Mouse (Mus musculus) olfactory bulb, adult 2 months (tissue): ENCODE data around the gene Nppa. TPM values are rescaled to one million over a fixed set of nuclear protein-coding genes. Genes with fewer than 3 reads are reported as not detected.
A peak's percentile ranks its signal among the peaks of the same experiment; 100 is the strongest.

ENCODE experiments used
- H3K27ac ChIP-seq: fragments of 200-500 bp; 2 replicates; pipeline ENCODE4 v1.5.1; 2012; ENCODE audit warnings: low read depth, low read length; ENCODE audit not compliant: insufficient read depth
- H3K4me1 ChIP-seq: fragments of 200-500 bp; 2 replicates; pipeline ENCODE4 v1.6.1; 2012; ENCODE audit warnings: low read length; ENCODE audit not compliant: control insufficient read depth, insufficient read depth
- H3K4me3 ChIP-seq: fragments of 200-500 bp; 2 replicates; pipeline ENCODE4 v1.5.1; 2012; ENCODE audit warnings: mild to moderate bottlenecking, low read depth, low read length, moderate library complexity; ENCODE audit not compliant: insufficient read depth
- CTCF ChIP-seq: fragments of 200-500 bp; IDR thresholded peaks from 2 replicates; pipeline ENCODE4 v1.5.1; 2012; ENCODE audit warnings: low read depth, mild to moderate bottlenecking, low read length, moderate library complexity; ENCODE audit not compliant: insufficient read depth
- POLR2A ChIP-seq: fragments of 200-500 bp; IDR thresholded peaks from 2 replicates; pipeline ENCODE4 v1.6.1; 2012; ENCODE audit warnings: mild to moderate bottlenecking, low read depth, low read length, moderate library complexity; ENCODE audit not compliant: insufficient read depth
- WGBS: fragments of 180-500 bp; shearing (Covaris S2); methylation state at CpG from one replicate; pipeline ENCODE4 v1.1.7; 2018; 5-methylcytosine and 5-hydroxymethylcytosine counted together
- polyA plus RNA-seq: library from polyadenylated mRNA; stranded (reverse); fragments of >200 nt; gene quantifications from 2 replicates; pipeline ENCODE4 v1.2.4, GENCODE M21; 2012; ENCODE audit warnings: low replicate concordance; ENCODE audit not compliant: missing spikeins, insufficient read depth, insufficient read length

The Nppa gene
- polyA plus RNA-seq, 1 experiment: not detected

GRCm38 (mm10) chr4:147976237-147976636 is 24.3 kb upstream of the Nppa start:
- Histone ChIP-seq H3K4me3 (no peak overlapping the region), H3K4me1 (no peaks in the 10 kb centered on the region), H3K27ac (no peak overlapping the region)
- WGBS: 88% methylated on average over 3 of the region's 3 CpGs
- TF ChIP-seq POLR2A (no peak), CTCF (no peak)

DNA sequence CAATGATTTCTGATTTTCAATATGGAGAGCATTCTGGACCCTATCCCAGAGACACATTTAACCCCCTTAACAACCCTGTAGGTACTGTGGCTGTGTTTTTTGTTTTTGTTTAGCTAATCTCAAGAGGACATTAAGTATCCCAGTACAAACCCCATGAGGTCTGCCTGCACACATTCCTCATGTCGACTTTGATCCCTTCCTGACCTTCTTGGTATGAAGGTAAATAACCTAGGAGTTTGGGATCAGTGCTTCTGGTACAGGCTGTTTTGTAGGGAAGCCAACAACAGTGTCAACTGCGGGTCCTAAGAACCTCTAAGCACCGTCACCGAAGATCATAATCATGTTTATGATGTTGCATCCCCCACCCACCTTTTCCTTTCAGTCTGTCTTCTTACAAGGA is 22.8 kb upstream of the Nppa start:
- H3K4me3 ChIP-seq: no peak overlapping the region
- WGBS: 86% methylated on average over 4 of the region's 4 CpGs
- H3K4me1 ChIP-seq: no peaks in the 10 kb centered on the region
- no peak overlapping the region for H3K27ac ChIP-seq
- TF ChIP-seq POLR2A: no peak
- no peak for TF ChIP-seq CTCF

- WGBS: 96% methylated on average over 6 of the region's 6 CpGs
- H3K27ac ChIP-seq: no peak overlapping the region
- H3K4me3 ChIP-seq: no peak overlapping the region
- TF ChIP-seq POLR2A: no peak
- no peak for TF ChIP-seq CTCF
- no peaks in the 10 kb centered on the region for H3K4me1 ChIP-seq
Measured at GRCm38 (mm10) chr4:147978391-147978790, 22.1 kb upstream of the Nppa start.

DNA sequence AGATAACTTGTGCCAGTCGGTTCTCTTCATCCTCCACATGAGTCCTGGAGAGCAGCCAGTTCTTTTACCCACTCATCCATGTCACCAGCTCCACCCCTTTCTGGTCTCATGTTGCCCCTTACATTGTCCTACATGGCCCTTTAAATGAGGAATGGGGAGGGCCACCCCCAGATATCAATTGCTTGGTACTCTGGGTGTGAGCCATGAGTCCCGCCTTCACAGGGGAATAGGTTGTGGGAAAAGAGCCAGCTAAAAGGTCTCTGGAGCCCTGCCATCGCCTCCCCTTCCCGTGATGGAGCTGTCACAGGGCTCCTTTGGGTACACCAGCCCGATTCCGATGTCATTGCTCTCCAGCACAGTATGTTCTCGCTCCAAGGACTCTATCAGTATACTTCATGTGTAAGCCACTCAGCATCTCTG is 21.1 kb upstream of the Nppa start:
- H3K4me3 ChIP-seq: no peak overlapping the region
- no peak overlapping the region for H3K27ac ChIP-seq
- H3K4me1 ChIP-seq: no peaks in the 10 kb centered on the region
- TF ChIP-seq CTCF (no peak), POLR2A (no peak)
- 33% methylated on average over 7 of the region's 7 CpGs for WGBS

- peaks cover 15% of the 10 kb centered on the region for H3K4me1 ChIP-seq
- no peak within 1 kb of the TSS for H3K4me3 ChIP-seq
- no peak within 1 kb of the TSS for H3K27ac ChIP-seq
- 41% methylated on average over 20 of the region's 20 CpGs for WGBS
- TF ChIP-seq CTCF: no peak
- no peak for TF ChIP-seq POLR2A
Measured at GRCm38 (mm10) chr4:147985205-147986132, 15.1 kb upstream of the Nppa start, which contains the start of gene Nppb. Nppb (plus strand) TSS chr4:147985788.

GRCm38 (mm10) chr4:147993571-147994095 is 6.9 kb upstream of the Nppa start:
- no peak for TF ChIP-seq POLR2A
- no peak for TF ChIP-seq CTCF
- H3K4me1 ChIP-seq: peaks cover 2% of the 10 kb centered on the region; the same call in 1 of the 2 replicates
- WGBS: 63% methylated on average over 7 of the region's 7 CpGs
- no peak overlapping the region for H3K4me3 ChIP-seq
- H3K27ac ChIP-seq: no peak overlapping the region

GRCm38 (mm10) chr4:147995311-147995710 is 5.2 kb upstream of the Nppa start:
- peaks cover 17% of the 10 kb centered on the region for H3K4me1 ChIP-seq
- no peak overlapping the region for H3K4me3 ChIP-seq
- WGBS: 70% methylated on average over 3 of the region's 3 CpGs
- no peak for TF ChIP-seq CTCF
- no peak for TF ChIP-seq POLR2A
- no peak overlapping the region for H3K27ac ChIP-seq

GRCm38 (mm10) chr4:148001013-148001789 is 679 bp downstream of the Nppa start:
- 63% methylated on average over 17 of the region's 17 CpGs for WGBS
- peak overlapping the region; percentile 1; the same call in 1 of the 2 replicates for H3K4me3 ChIP-seq
- 0 out of 2 replicates have a peak, but pooled peaks have one; percentile 11 for TF ChIP-seq POLR2A
- no peak for TF ChIP-seq CTCF
- H3K27ac ChIP-seq: peak overlapping the region; percentile 60
- peaks cover 31% of the 10 kb centered on the region for H3K4me1 ChIP-seq
